Mouse (Mus musculus): ENCODE measurements around the gene Pmvk.

Gene Pmvk

GRCm38 (mm10) chr3:89454401-89455177 lies at the start of gene Pmvk:
Gene Pmvk, plus strand, starts transcription at chr3:89454541.
- no peak for DNase-seq (ENCODE audit: low spot score in 2 of 2)

- no peak for DNase-seq (ENCODE audit: low spot score in 2 of 2)
Measured at GRCm38 (mm10) chr3:89406887-89407286, 47.5 kb upstream of the Pmvk start.

GRCm38 (mm10) chr3:89408448-89408847 lies 45.9 kb upstream of the Pmvk start:
- DNase-seq (ENCODE audit: low spot score in 2 of 2): no peak

GRCm38 (mm10) chr3:89409701-89410100 lies 44.6 kb upstream of the Pmvk start:
- no peak for DNase-seq (ENCODE audit: low spot score in 2 of 2)

GRCm38 (mm10) chr3:89410864-89411263 lies 43.5 kb upstream of the Pmvk start:
- DNase-seq (ENCODE audit: low spot score in 2 of 2): no peak

GRCm38 (mm10) chr3:89411490-89412393 lies 42.6 kb upstream of the Pmvk start, which contains the start of gene Flad1:
Gene Flad1, minus strand, starts transcription at chr3:89411870.
- peak; percentile 94 to 97 for DNase-seq (ENCODE audit: low spot score in 2 of 2)

- DNase-seq (ENCODE audit: low spot score in 2 of 2): no peak
Measured at GRCm38 (mm10) chr3:89416158-89416557, 38.2 kb upstream of the Pmvk start.

GRCm38 (mm10) chr3:89417131-89417530 lies 37.2 kb upstream of the Pmvk start:
- no peak for DNase-seq (ENCODE audit: low spot score in 2 of 2)

- DNase-seq (ENCODE audit: low spot score in 2 of 2): no peak
Measured at GRCm38 (mm10) chr3:89417840-89418169, 36.5 kb upstream of the Pmvk start.

- DNase-seq (ENCODE audit: low spot score in 2 of 2): peak; percentile 87 to 94
Measured at GRCm38 (mm10) chr3:89418170-89418860, 36.0 kb upstream of the Pmvk start, which contains the start of the genes Cks1b and Shc1. Gene Cks1b, minus strand, starts transcription at chr3:89418383. Gene Shc1, plus strand, starts transcription at chr3:89418443.

GRCm38 (mm10) chr3:89418861-89419250 lies 35.5 kb upstream of the Pmvk start:
- peak; percentile 62 to 69 for DNase-seq (ENCODE audit: low spot score in 2 of 2)

- peak in 1 of 2 experiments; percentile 60 for DNase-seq (ENCODE audit: low spot score in 2 of 2)
Measured at GRCm38 (mm10) chr3:89419571-89419970, 34.8 kb upstream of the Pmvk start.

GRCm38 (mm10) chr3:89419981-89420380 lies 34.4 kb upstream of the Pmvk start:
- no peak for DNase-seq (ENCODE audit: low spot score in 2 of 2)

GRCm38 (mm10) chr3:89420421-89420820 lies 33.9 kb upstream of the Pmvk start:
- DNase-seq (ENCODE audit: low spot score in 2 of 2): no peak

GRCm38 (mm10) chr3:89421002-89421774 lies 33.2 kb upstream of the Pmvk start:
- peak in 1 of 2 experiments; percentile 85 for DNase-seq (ENCODE audit: low spot score in 2 of 2)

- no peak for DNase-seq (ENCODE audit: low spot score in 2 of 2)
Measured at GRCm38 (mm10) chr3:89421810-89422473, 32.4 kb upstream of the Pmvk start.

- no peak for DNase-seq (ENCODE audit: low spot score in 2 of 2)
Measured at GRCm38 (mm10) chr3:89422556-89423205, 31.7 kb upstream of the Pmvk start.

GRCm38 (mm10) chr3:89424416-89425140 lies 29.8 kb upstream of the Pmvk start:
- DNase-seq (ENCODE audit: low spot score in 2 of 2): no peak

- no peak for DNase-seq (ENCODE audit: low spot score in 2 of 2)
Measured at GRCm38 (mm10) chr3:89425141-89425525, 29.2 kb upstream of the Pmvk start.
